12 mouse cellular contexts compared by ENCODE assay signal in the genomic region with DNA sequence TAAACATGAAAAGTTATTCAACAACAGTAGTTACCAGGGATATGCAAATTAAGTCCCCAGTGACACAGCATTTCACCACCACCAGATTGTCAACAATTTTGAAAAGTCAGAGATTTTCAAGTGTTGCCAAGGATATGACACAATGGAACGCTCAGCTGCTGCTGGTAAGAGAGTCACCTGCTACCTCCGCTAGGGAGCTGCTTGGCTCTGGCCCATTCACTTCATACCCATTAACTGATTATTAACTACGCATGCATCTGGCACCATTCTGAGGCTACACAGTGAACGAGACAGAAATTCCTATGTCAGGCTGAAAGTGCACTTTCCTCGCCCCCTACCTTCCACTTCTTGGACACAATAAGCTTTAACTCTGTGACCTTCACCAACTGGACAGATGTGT.
DNase-seq lines count a peak whose midpoint lies in the region; ATAC-seq and TF ChIP-seq lines count a peak whose summit lies in the region.
"Had no signal": no experiment of that assay in that cellular context is flagged by ENCODE, and none has a peak within 500 bp of the region (broad histone marks: within the 10 kb centered on the region; RNA-seq: fewer than 3 reads in every experiment).

No protein-coding gene starts in this region.

- TF ChIP-seq CTCF in cerebellum, adult 2 months (IDR thresholded peaks at IDR 0.05; ENCODE audit: borderline replicate concordance, insufficient read depth, low read depth, low read length), result no peak
- TF ChIP-seq CTCF in kidney, postnatal 0 days (IDR thresholded peaks at IDR 0.05; ENCODE audit: low read depth), result peak; percentile 19; the same call in 1 of the 2 replicates

- H3K4me1 ChIP-seq in hindbrain, embryonic 13.5 days (replicated peaks), result peaks cover 6% of the 10 kb centered on the region
- H3K4me1 ChIP-seq in hindbrain, embryonic 10.5 days (replicated peaks), result no peaks in the 10 kb centered on the region
- peaks cover 10% of the 10 kb centered on the region; the same call in 1 of the 2 replicates for H3K4me1 ChIP-seq in cerebellum, adult 2 months (ENCODE audit: control insufficient read depth, insufficient read depth, low read length)
- no peaks in the 10 kb centered on the region for H3K4me1 ChIP-seq in forebrain, embryonic 15.5 days
- H3K4me1 ChIP-seq in kidney, postnatal 0 days (replicated peaks; ENCODE audit: insufficient read depth, low read length), result no peaks in the 10 kb centered on the region
- H3K4me1 ChIP-seq: liver, embryonic 13.5 days had no signal

- H3K9ac ChIP-seq in hindbrain, embryonic 13.5 days, result no peak overlapping the region
- H3K9ac ChIP-seq in forebrain, embryonic 15.5 days (replicated peaks), result no peak overlapping the region
- H3K9ac ChIP-seq in kidney, postnatal 0 days (ENCODE audit: low read depth, low read length), result no peak overlapping the region
- H3K9ac ChIP-seq: liver, embryonic 13.5 days had no signal

- WGBS in hindbrain, embryonic 13.5 days, result 45% methylated on average over 5 of the region's 5 CpGs
- WGBS in hindbrain, embryonic 10.5 days, result 78% methylated on average over 5 of the region's 5 CpGs
- WGBS in cerebellum, adult 2 months, result 13% methylated on average over 5 of the region's 5 CpGs
- WGBS in forebrain, embryonic 15.5 days, result 25% methylated on average over 5 of the region's 5 CpGs
- WGBS in kidney, postnatal 0 days, result 54% methylated on average over 5 of the region's 5 CpGs

- no peaks in the 10 kb centered on the region for H3K27me3 ChIP-seq in hindbrain, embryonic 13.5 days
- H3K27me3 ChIP-seq in hindbrain, embryonic 10.5 days (ENCODE audit: insufficient read depth, poor library complexity, severe bottlenecking), result no peaks in the 10 kb centered on the region
- no peaks in the 10 kb centered on the region for H3K27me3 ChIP-seq in cerebellum, adult 2 months (ENCODE audit: control insufficient read depth, insufficient read depth, low read length)
- H3K27me3 ChIP-seq in forebrain, embryonic 15.5 days, result no peaks in the 10 kb centered on the region
- H3K27me3 ChIP-seq in kidney, postnatal 0 days (ENCODE audit: insufficient read depth, low read length), result no peaks in the 10 kb centered on the region
- H3K27me3 ChIP-seq: liver, embryonic 13.5 days had no signal

- DNase-seq in hindbrain, embryonic 10.5 days (ENCODE audit: low spot score), result no peak
- DNase-seq in cerebellum, adult 2 months, result peak; percentile 39 to 68
- DNase-seq in kidney, postnatal 0 days (ENCODE audit: low spot score), result peak; percentile 22
- DNase-seq in gastrocnemius, adult 8-10 months (ENCODE audit: low spot score in 2 of 2), result no peak
- no peak for DNase-seq in left cerebral cortex, adult 11 months (ENCODE audit: low spot score)
- DNase-seq in heart, postnatal 10 days, result no peak
- DNase-seq: layer of hippocampus, postnatal 36 days; liver, embryonic 13.5 days had no signal

- intact Hi-C loops in heart, postnatal 10 days (cut with DNase I), result no loop called here

- TF ChIP-seq POLR2A in cerebellum, adult 2 months (IDR thresholded peaks at IDR 0.05; ENCODE audit: borderline replicate concordance, insufficient read depth, low read length), result no peak

- ATAC-seq in hindbrain, embryonic 13.5 days (ENCODE audit: low FRiP score), result peak; percentile 92
- ATAC-seq in forebrain, embryonic 15.5 days (replicated peaks), result peak; percentile 69; the same call in 1 of the 2 replicates
- ATAC-seq in kidney, postnatal 0 days (replicated peaks; ENCODE audit: low FRiP score, low read depth), result peak; percentile 87
- ATAC-seq: CD4-positive, CD25-positive, alpha-beta regulatory T cell, adult 4 months; Patski had no signal

- H3K27ac ChIP-seq in hindbrain, embryonic 13.5 days, result no peak overlapping the region
- H3K27ac ChIP-seq in hindbrain, embryonic 10.5 days, result no peak overlapping the region
- H3K27ac ChIP-seq in cerebellum, adult 2 months (ENCODE audit: insufficient read depth, low read length), result no peak overlapping the region
- H3K27ac ChIP-seq in forebrain, embryonic 15.5 days (replicated peaks), result no peak overlapping the region
- H3K27ac ChIP-seq in kidney, postnatal 0 days, result no peak overlapping the region
- H3K27ac ChIP-seq: liver, embryonic 13.5 days had no signal

- H3K36me3 ChIP-seq in hindbrain, embryonic 13.5 days, result no peaks in the 10 kb centered on the region
- no peaks in the 10 kb centered on the region for H3K36me3 ChIP-seq in hindbrain, embryonic 10.5 days
- H3K36me3 ChIP-seq in forebrain, embryonic 15.5 days, result no peaks in the 10 kb centered on the region
- no peaks in the 10 kb centered on the region for H3K36me3 ChIP-seq in kidney, postnatal 0 days (ENCODE audit: insufficient read depth, low read length)
- H3K36me3 ChIP-seq: liver, embryonic 13.5 days had no signal

- no peak overlapping the region for H3K4me2 ChIP-seq in hindbrain, embryonic 13.5 days
- H3K4me2 ChIP-seq in forebrain, embryonic 15.5 days (replicated peaks), result no peak overlapping the region
- H3K4me2 ChIP-seq in kidney, postnatal 0 days (ENCODE audit: low read length), result no peak overlapping the region
- H3K4me2 ChIP-seq: liver, embryonic 13.5 days had no signal

- H3K4me3 ChIP-seq in hindbrain, embryonic 13.5 days, result no peak overlapping the region
- no peak overlapping the region for H3K4me3 ChIP-seq in hindbrain, embryonic 10.5 days
- no peak overlapping the region for H3K4me3 ChIP-seq in cerebellum, adult 2 months (replicated peaks; ENCODE audit: insufficient read depth, low read depth, low read length)
- no peak overlapping the region for H3K4me3 ChIP-seq in forebrain, embryonic 15.5 days
- H3K4me3 ChIP-seq in kidney, postnatal 0 days (replicated peaks; ENCODE audit: low read depth, low read length), result no peak overlapping the region
- H3K4me3 ChIP-seq: liver, embryonic 13.5 days had no signal

- H3K9me3 ChIP-seq in hindbrain, embryonic 13.5 days, result no peaks in the 10 kb centered on the region
- no peaks in the 10 kb centered on the region for H3K9me3 ChIP-seq in hindbrain, embryonic 10.5 days
- H3K9me3 ChIP-seq in forebrain, embryonic 15.5 days, result no peaks in the 10 kb centered on the region
- no peaks in the 10 kb centered on the region for H3K9me3 ChIP-seq in kidney, postnatal 0 days (replicated peaks; ENCODE audit: low read length)
- H3K9me3 ChIP-seq: liver, embryonic 13.5 days had no signal

Comparison
In these comparisons a context has a peak if more than half of its experiments do, and no peak if none do; other contexts are left out.
1. DNase-seq: peak in cerebellum, adult 2 months (2 of 2) and kidney, postnatal 0 days (single experiment); none in hindbrain, embryonic 10.5 days (single experiment), gastrocnemius, adult 8-10 months (0 of 2), left cerebral cortex, adult 11 months (single experiment) and heart, postnatal 10 days (0 of 2).
2. Peak in every context shown above with its lines, with median percentiles within 50 percentile points of each other: ATAC-seq.